In genomic region chr10:81356991-81357844, GRCm38 (mm10) we compare ENCODE assay signal across 8 mouse cellular contexts. TPM values are rescaled to one million over a fixed set of nuclear protein-coding genes. Genes with fewer than 3 reads are reported as not detected.
DNase-seq lines count a peak whose midpoint lies in the region; ATAC-seq and TF ChIP-seq lines count a peak whose summit lies in the region.

Mfsd12 (plus strand) TSS chr10:81357491.

- peak; percentile 95 for ATAC-seq in forebrain, embryonic 15.5 days (replicated peaks)
- peak; percentile 92 for ATAC-seq in neural tube, embryonic 14.5 days (ENCODE audit: low read depth)

- H3K9me3 ChIP-seq in forebrain, embryonic 15.5 days = no peaks in the 10 kb centered on the region
- no peaks in the 10 kb centered on the region for H3K9me3 ChIP-seq in neural tube, embryonic 14.5 days (ENCODE audit: control insufficient read depth, low read length)

- no peak within 1 kb of the TSS for H3K27ac ChIP-seq in forebrain, embryonic 15.5 days (replicated peaks)
- no peak within 1 kb of the TSS for H3K27ac ChIP-seq in neural tube, embryonic 14.5 days (ENCODE audit: low read depth, low read length)
- peak within 1 kb of the TSS; percentile 94 for H3K27ac ChIP-seq in testis, adult 2 months (ENCODE audit: control insufficient read depth, insufficient read depth, low read depth, low read length)

- TF ChIP-seq CTCF in testis, adult 2 months (IDR thresholded peaks at IDR 0.05; ENCODE audit: control insufficient read depth, insufficient read depth, insufficient replicate concordance, low read depth, low read length) = no peak

- peak; percentile 81 for DNase-seq in ES-CJ7 (ENCODE audit: low read depth, low spot score)
- peak; percentile 89 for DNase-seq in cerebellum, adult 11-12 months
- peak; percentile 96 for DNase-seq in heart, postnatal 14 days
- peak; percentile 92 for DNase-seq in layer of hippocampus, adult 11-12 months (ENCODE audit: low spot score)
- peak; percentile 91 to 92 for DNase-seq in lung, adult 18-20 months

- peak; percentile 57; the same call in 1 of the 2 replicates for TF ChIP-seq POLR2A in testis, adult 2 months (IDR thresholded peaks at IDR 0.05; ENCODE audit: control insufficient read depth, low read depth, low read length)

- peak within 1 kb of the TSS; percentile 79 for H3K4me3 ChIP-seq in forebrain, embryonic 15.5 days
- H3K4me3 ChIP-seq in neural tube, embryonic 14.5 days (ENCODE audit: low read depth, low read length) = peak within 1 kb of the TSS; percentile 67
- H3K4me3 ChIP-seq in testis, adult 2 months (ENCODE audit: control insufficient read depth, low read depth, low read length) = peak within 1 kb of the TSS; percentile 98

- H3K27me3 ChIP-seq in forebrain, embryonic 15.5 days = no peaks in the 10 kb centered on the region
- H3K27me3 ChIP-seq in neural tube, embryonic 14.5 days (ENCODE audit: control insufficient read depth, insufficient read depth, low read length) = no peaks in the 10 kb centered on the region
- H3K27me3 ChIP-seq in testis, adult 2 months (ENCODE audit: control insufficient read depth, insufficient read depth, low read length) = no peaks in the 10 kb centered on the region

- 2% methylated on average over 79 of the region's 79 CpGs for WGBS in forebrain, embryonic 15.5 days
- 2% methylated on average over 66 of the region's 79 CpGs for WGBS in neural tube, embryonic 14.5 days

- H3K36me3 ChIP-seq in forebrain, embryonic 15.5 days = no peaks in the 10 kb centered on the region
- no peaks in the 10 kb centered on the region for H3K36me3 ChIP-seq in neural tube, embryonic 14.5 days (ENCODE audit: control insufficient read depth, insufficient read depth, low read length)
- no peaks in the 10 kb centered on the region for H3K36me3 ChIP-seq in testis, adult 2 months (ENCODE audit: control insufficient read depth, insufficient read depth, low read length)

- peak within 1 kb of the TSS; percentile 96 for H3K4me2 ChIP-seq in forebrain, embryonic 15.5 days (replicated peaks)
- H3K4me2 ChIP-seq in neural tube, embryonic 14.5 days (ENCODE audit: low read depth, low read length) = peak within 1 kb of the TSS; percentile 85

- peak within 1 kb of the TSS; percentile 76 for H3K9ac ChIP-seq in forebrain, embryonic 15.5 days (replicated peaks)
- peak within 1 kb of the TSS; percentile 75 for H3K9ac ChIP-seq in neural tube, embryonic 14.5 days (replicated peaks; ENCODE audit: low read depth, low read length)

- intact Hi-C loops in heart, postnatal 14 days (cut with DNase I) = no loop called here

- H3K4me1 ChIP-seq in forebrain, embryonic 15.5 days = peaks cover 19% of the 10 kb centered on the region
- 0 out of 2 replicates have a peak, but pooled peaks cover 6% of the 10 kb centered on the region for H3K4me1 ChIP-seq in neural tube, embryonic 14.5 days (ENCODE audit: control insufficient read depth, insufficient read depth, low read length)
- H3K4me1 ChIP-seq in testis, adult 2 months (ENCODE audit: control insufficient read depth, insufficient read depth, low read length) = peaks cover 26% of the 10 kb centered on the region

RNA-seq across cellular contexts. Expression of gene Mfsd12, which starts in this region (rescaled TPM):
- polyA plus RNA-seq in forebrain, embryonic 15.5 days (2015; fragmentation: Nextera tagmentation; extraction: Ambion mirVana) = 11.2 and 11.9 TPM in 2 replicates
- total RNA-seq in heart, postnatal 14 days (2021) = 10 to 100 TPM; 11.7 to 14.3 TPM
- polyA plus RNA-seq in neural tube, embryonic 14.5 days (2014; fragmentation: Nextera tagmentation; extraction: Ambion mirVana) = 8.4 and 8.7 TPM in 2 replicates
- polyA plus RNA-seq in testis, adult 2 months (2012; rRNA removed) = 33.1 and 39.7 TPM in 2 replicates
